Mouse (Mus musculus) thymus, postnatal 14 days (tissue): ENCODE measurements at regions not wholly inside any gene's neighbourhood (a gene's known extent, or its start where the extent isn't known, plus 50 kb on each side); places are given as distances from the start of the nearest gene placed in this dataset.

Experiments used
- DNase-seq: peaks from one replicate; pipeline ENCODE4 v3.0.0; 2021

DNA sequence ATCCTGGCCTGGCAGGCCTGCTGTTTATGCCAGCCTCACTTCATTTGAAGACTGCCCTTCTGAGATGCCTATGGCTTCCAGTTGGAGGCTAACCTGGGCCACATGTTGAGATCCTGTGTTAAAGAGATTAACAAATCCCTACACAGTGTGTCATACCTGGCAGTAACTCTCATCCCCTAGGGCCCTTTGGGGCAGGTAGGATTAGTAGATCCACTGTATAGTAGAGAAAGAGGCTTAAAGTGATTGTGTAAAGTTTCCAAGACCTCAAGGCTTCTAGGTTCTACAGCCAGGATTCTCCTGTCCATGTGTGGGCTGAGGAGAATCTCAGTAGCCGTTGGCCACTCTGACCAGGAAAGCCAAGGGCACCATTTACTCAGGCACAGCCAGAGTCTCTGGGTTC lies 231.4 kb downstream of the Foxo1 start:
- DNase-seq: no peak

DNA sequence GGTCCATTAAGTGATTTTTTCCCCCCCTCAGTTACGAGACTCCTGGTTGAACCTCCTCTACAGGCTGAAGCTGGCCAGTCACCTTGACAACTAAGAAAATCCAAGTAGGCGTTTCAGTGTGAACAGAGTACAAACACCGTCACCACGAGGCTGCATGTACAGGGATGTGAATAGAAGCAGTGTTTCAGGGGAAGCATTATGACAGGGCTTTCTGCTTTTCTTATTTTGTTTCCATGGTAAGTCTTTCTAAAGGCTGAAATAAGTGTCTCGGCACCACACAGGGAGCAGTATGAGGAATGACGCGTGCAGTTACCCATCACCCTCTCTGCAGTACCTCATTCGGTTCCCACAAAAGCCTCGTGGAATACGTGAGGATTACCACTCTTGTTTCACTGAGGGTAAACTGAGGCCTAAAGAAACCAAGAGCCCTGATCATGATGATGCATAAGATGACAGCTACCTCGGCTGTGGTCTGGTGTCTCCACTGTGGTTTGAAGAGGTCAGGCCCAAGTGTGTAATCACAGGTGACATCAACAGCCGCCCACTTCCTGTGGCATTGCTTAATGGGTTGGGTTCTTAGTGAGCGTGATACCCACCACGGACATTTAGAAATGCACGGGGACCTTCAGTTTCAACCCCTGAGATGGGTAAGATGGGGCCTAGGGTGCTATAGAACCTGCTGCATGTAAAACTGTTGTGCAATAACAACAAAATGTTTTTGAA lies 230.5 kb downstream of the Foxo1 start:
- no peak for DNase-seq

GRCm38 (mm10) chr3:52496965-52497364 lies 228.8 kb downstream of the Foxo1 start:
- DNase-seq: no peak

GRCm38 (mm10) chr3:52495401-52495800 lies 227.3 kb downstream of the Foxo1 start:
- DNase-seq: no peak

GRCm38 (mm10) chr3:52494924-52495323 lies 226.8 kb downstream of the Foxo1 start:
- DNase-seq: no peak

DNA sequence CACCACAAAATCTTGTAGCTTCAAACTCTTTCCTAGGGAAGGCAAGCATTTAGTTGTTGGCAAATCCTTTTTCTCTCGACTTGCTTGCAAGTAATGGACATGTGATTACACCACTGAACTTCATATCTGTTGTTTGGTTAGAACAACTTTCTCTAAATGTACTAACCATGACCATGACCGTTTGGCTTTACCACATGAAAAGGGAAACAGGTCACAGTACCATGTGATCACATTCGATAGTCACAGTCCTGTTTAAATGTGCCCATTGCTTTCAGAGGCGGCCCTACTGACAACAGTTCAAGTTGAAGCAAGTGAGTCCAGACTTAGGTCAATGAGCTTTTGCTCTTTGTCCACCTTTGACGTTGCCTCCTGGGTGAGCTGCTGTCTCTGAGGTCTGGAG lies 211.1 kb downstream of the Foxo1 start:
- no peak for DNase-seq

DNA sequence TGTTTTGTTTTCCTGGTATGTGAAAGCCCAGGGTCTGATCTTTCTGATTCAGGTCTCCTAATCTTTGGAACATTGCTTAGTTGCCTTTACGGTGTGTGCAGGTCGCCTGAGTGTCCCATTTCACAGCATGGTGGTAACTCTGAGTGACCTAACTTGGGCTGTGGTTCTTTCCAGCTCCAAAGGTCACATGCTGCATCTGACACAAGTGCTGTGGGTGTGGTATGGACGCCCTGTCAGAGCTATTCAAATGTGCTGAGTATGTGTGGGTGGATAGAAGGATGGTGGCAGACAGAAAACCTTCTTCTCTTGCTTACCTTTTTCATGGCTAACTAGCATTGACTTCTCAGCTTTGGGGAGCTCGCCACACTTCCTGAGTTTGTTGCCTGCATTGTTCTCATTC lies 201.8 kb downstream of the Foxo1 start:
- DNase-seq: no peak

DNA sequence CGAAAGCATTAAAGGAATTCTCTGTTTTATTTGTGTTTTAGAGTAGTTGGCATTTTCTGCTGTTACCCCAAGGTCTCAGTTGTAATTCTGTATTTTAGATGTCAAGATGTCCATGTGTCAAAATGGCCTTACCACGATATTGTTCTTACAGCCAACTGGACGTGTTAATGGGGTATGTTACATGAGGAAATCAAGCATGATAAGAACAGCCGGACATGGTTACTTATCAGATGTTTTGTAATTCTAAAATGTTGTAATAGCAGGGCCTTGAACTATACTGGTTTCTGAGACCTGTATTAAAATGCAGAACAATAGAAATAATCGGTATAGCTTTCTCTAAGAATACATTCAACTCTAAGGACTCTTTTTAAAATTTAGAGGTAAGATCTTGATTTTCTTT lies 201.3 kb downstream of the Foxo1 start:
- no peak for DNase-seq

DNA sequence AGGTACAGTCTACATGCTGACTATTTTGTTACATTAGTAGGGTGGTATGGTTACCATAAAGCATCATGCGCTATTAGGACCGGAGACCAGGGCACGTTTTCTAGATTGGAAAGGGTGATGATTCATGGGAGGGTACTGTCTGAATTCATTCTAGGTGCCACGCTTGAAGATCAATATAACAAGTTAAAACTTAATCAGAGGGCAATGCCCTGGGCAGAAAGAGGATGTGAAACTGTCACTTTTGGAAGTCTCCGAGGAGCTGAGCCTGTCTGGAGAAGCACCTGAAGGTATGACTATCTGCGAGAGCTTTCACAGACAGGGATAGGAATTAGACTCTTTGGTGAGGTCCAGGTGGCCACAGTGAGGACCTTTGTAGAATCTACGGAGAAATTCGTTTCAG lies 200.2 kb downstream of the Foxo1 start:
- no peak for DNase-seq

GRCm38 (mm10) chr3:52467876-52468275 lies 199.7 kb downstream of the Foxo1 start:
- no peak for DNase-seq

- no peak for DNase-seq
These were observed 198.9 kb downstream of the Foxo1 start for GRCm38 (mm10) chr3:52466984-52467565.

DNA sequence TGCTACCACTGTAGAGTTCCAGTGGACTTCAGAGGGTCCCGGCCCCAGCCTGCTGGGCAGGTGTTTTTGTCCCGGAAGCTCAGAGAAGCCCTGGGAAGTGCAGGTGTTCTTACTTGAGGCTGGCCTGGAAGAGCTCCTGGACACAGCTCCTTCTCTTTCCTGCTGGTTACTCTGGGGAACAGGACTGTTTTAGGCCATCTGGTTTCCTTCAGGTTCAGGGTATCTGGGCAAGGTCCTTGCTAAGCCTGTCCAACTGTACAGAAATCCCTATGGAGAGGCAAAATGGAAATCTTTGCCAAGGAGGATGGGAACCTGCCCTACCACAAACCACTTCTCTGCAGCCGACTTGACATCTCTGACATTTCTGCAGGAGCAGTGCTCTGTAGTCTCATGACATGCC lies 198.4 kb downstream of the Foxo1 start:
- no peak for DNase-seq

DNA sequence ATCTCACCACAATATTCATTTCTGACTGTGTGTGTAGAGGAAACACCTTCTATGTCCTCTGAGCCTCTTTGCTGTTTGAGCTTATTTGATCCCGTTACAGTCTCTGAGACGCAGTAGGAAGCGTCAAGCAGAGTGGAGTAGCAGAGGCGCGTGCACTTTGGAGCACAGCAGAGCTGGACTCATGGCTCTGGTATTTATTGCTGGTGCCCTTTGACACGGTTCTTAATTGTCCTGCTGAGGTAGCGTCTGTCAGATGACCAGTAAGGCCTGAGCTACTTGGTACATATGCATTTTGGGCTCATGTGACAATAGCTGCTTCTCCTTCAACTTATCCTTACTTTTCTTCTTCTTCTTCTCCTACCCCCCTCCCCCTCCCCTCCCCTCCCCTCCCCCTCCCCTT lies 195.8 kb downstream of the Foxo1 start:
- DNase-seq: no peak

DNA sequence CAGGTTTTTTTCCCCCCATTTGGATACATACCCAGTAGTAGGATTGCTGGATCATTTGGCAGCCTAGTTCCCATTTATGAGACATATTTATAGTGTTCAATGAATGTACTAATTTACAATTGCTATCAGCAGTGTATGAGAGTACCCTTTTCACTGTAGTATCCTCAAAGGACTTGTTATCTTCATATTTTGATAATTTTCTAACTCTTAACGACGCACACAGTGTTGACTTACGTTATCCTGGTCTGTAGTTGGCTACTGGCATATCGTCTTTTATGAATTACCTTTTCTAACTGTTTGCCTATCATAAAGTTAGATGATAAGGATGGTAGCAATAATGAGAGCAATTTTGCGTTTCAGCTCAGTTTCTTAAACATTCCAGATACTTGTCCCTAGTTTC lies 186.8 kb downstream of the Foxo1 start:
- no peak for DNase-seq

DNA sequence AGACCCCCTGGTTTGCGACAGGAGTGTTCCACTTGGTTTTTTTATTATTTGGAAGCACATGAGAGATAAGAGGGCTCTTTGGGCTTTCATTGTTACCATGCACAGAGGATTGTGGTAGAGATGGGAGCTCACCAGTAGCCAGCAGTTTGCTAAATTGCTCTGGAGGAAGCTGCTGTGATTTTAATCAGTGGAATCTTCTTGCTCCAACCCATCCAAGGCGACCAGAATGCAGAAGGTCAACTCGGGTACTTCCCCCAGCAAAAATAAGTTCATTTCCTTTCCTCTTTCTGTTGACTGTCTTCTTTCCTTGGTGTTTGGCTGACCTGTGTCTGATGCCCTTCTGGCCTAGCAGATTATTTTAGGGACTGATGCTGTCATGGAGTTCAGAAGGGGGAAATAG lies 184.9 kb downstream of the Foxo1 start:
- no peak for DNase-seq

GRCm38 (mm10) chr3:52452345-52452744 lies 184.2 kb downstream of the Foxo1 start:
- DNase-seq: no peak

DNA sequence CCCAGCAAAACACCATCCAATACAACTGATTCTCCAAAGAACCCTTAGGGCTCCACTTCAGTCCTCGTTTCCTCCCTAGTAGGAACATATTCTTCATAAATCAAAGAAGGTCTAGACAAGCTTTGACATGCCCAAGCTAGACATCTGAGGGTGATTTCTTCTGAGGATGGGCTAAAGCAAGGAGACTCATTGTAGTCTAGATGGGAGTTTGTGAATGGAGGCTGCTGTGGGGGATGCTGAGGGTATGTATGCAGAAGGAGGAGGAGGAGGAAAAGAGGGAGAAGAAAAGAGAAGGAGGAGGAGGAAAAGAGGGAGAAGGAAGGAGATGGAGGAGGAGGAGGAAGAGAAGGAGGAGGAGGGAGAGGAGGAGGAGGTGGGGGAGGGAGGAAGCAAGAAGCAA lies 178.9 kb downstream of the Foxo1 start:
- no peak for DNase-seq

DNA sequence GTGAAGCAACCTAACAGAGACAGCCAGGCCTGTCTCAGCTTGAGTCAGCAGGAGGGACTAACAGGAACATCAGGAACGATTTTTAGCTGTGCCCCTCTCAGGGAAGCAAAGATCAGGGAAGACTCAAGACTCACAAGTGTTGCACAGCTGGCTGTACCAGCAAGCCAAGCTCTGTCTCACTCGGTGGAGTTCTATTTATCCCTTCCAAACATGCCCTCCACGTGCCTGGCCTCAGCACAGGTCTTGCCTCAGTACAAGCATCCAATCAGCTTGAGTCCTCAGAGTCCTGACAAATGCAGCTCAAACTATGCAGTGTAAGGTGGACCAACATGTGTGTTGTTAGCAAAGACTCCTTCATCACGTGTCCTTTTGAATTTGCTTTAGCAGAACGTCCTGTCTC lies 178.4 kb downstream of the Foxo1 start:
- DNase-seq: no peak

DNA sequence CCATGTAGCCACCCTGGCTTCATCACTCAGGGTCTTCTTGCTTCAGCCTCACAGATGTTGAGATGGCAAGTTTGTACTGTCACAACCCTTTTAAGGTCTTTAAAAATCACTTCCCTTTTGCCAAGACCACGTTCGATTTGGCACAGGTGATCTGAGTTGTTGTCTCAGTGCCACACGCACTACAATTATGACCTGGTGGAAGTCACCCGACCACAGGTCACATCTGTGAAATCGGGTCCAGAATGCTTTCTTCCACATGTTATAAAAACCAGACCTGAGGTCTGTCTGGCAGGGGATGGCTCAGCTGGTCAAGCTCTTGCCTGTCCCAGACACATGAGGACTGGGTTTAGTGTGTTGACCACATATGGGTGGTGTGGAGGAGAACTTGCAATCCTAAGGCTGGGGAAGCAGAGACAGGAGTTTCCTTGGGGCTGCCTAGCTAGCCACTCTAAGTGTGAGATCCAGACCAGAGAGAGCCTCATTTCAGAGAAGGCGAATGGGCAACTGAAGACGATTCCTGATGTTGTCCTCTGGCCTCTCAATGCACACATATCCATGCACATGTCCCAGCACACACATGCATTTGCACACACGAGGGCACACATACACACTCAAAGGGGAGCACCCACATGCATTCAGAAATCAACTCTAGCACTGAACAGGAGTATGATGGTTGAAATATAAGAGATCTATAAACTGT lies 176.4 kb downstream of the Foxo1 start:
- no peak for DNase-seq

- DNase-seq: peak; percentile 64
These were observed 175.7 kb downstream of the Foxo1 start for GRCm38 (mm10) chr3:52443856-52444255.

DNA sequence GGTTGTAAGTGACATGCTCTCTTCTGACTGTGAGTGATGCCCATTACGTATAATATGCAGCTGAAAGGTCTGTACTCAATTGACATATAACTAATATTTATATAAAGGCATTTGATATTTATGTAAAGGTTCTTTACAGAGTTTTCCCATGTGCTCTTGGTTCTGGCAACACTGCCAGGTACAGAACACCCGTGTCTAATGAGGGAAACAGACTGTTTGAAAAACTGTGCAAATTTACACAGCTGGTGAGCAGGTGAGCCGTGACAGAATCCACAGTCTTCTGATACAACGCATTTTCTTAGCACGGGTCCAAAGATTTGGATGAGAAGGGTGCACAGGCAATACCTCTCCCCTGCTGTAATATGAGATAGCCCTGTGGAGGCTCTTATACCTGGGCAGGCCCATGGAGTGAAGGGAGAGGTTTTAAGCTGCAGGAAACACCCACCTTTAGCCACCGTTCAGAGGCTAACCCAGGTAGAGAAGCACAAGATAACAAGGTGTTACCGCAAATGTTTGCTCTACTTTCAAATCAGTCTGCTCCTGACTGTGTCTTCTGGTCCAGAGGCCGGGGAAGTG lies 161.0 kb downstream of the Foxo1 start:
- DNase-seq: no peak

GRCm38 (mm10) chr3:52422826-52423225 lies 154.7 kb downstream of the Foxo1 start:
- DNase-seq: peak; percentile 67

GRCm38 (mm10) chr3:52416261-52416660 lies 148.1 kb downstream of the Foxo1 start:
- no peak for DNase-seq

DNA sequence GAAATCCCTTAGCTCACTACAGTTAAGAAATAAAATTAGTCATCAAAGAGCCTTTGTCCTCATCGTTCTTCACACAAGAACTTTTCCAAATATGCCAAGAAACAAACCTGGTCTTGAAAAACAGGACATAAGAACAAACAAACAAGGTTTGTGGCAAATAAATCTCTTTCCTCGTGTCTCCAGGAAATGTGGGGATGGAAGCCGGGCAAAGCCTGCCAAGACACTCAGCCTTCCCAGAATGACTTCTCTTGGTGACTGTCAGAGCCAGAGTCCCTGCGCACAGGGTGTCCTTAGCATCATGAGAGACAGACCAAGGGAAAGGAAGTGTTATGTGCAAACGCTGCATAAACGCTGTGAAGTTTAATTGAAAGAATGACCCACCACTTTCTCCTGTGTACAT lies 147.2 kb downstream of the Foxo1 start:
- no peak for DNase-seq
